Mouse (Mus musculus) limb, embryonic 11.5 days (tissue): ENCODE measurements around the gene Trip13. TPM values are rescaled to one million over a fixed set of nuclear protein-coding genes. Genes with fewer than 3 reads are reported as not detected.

Experiments used
- ATAC-seq: fragments of 200-750 bp; cut with Nextera tagmentation; 2 replicates; pipeline ENCODE4 v1.8.0; 2017; ENCODE audit warnings: low read depth; ENCODE audit not compliant: insufficient number of reproducible peaks, low FRiP score, low TSS enrichment
- DNase-seq: peaks from one replicate; pipeline ENCODE4 v3.0.0-alpha.2; 2015; ENCODE audit warnings: low spot score
- H3K27ac ChIP-seq: fragments of 300-500 bp; sonication (generic); replicated peaks from 2 replicates; pipeline ENCODE4 v1.5.1; 2014; ENCODE audit warnings: low read depth, mild to moderate bottlenecking, low read length
- H3K27me3 ChIP-seq: fragments of 300-500 bp; sonication (generic); 2 replicates; pipeline ENCODE4 v1.6.1; 2014; ENCODE audit warnings: mild to moderate bottlenecking, low read length, mixed read lengths; ENCODE audit not compliant: control insufficient read depth, insufficient read depth
- H3K36me3 ChIP-seq: fragments of 300-500 bp; sonication (generic); 2 replicates; pipeline ENCODE4 v1.6.1; 2014; ENCODE audit warnings: mild to moderate bottlenecking, low read length, moderate library complexity, mixed read lengths; ENCODE audit not compliant: control insufficient read depth, insufficient read depth
- H3K4me1 ChIP-seq: fragments of 300-500 bp; sonication (generic); 2 replicates; pipeline ENCODE4 v1.6.1; 2014; ENCODE audit warnings: low read length, mixed read lengths; ENCODE audit not compliant: control insufficient read depth, insufficient read depth
- H3K4me2 ChIP-seq: fragments of 300-500 bp; sonication (generic); 2 replicates; pipeline ENCODE4 v1.6.1; 2014; ENCODE audit warnings: low read depth, mild to moderate bottlenecking, moderate library complexity; ENCODE audit not compliant: severe bottlenecking
- H3K4me3 ChIP-seq: fragments of 300-500 bp; sonication (generic); 2 replicates; pipeline ENCODE4 v1.5.1; 2014; ENCODE audit warnings: low read depth, low read length
- H3K9ac ChIP-seq: fragments of 300-500 bp; sonication (generic); 2 replicates; pipeline ENCODE4 v1.6.1; 2014; ENCODE audit warnings: mild to moderate bottlenecking, low read length
- H3K9me3 ChIP-seq: fragments of 300-500 bp; sonication (generic); 2 replicates; pipeline ENCODE4 v1.6.1; 2016; ENCODE audit warnings: low read length; ENCODE audit not compliant: control insufficient read depth
- WGBS: fragments of 180-500 bp; shearing (Covaris S2); extraction: QIAGEN DNeasy Blood & Tissue Kit; methylation state at CpG from one replicate; pipeline ENCODE4 v1.1.7; 2014; 5-methylcytosine and 5-hydroxymethylcytosine counted together
- microRNA-seq: library from miRNA; unstranded; fragments of <30 nt; microRNA quantifications from one replicate; pipeline ENCODE4, GENCODE M21; 2016
- polyA plus RNA-seq: library from polyadenylated mRNA; unstranded; fragments of >200 nt; fragmentation: Nextera tagmentation; extraction: Ambion mirVana; gene quantifications from 2 replicates; pipeline ENCODE4 v1.2.1, GENCODE M21; 2014

The Trip13 gene
- polyA plus RNA-seq, 1 experiment from 2014 or later = 73.4 TPM

DNA sequence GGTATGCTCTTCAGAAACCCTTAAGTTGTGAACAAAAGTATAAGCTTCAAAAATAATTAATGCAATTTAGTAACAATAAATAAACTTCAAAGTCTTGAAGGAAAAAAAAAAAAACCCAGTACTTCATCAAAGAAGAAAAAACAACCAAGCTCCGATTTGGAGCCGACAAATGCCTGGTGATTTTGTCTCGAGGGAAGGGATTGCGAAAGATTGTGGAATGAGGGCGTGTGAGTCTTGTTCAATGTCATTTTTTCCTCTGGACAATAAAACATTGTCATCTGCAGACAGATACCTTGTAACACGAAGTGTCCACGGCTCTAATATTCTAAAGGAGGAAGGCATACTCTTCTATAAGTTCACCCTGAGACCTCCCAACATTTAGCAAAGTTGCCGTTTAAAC is 56.2 kb downstream of the Trip13 start:
- H3K4me1 ChIP-seq = peaks cover 3% of the 10 kb centered on the region
- H3K4me2 ChIP-seq = no peak overlapping the region
- H3K36me3 ChIP-seq = no peaks in the 10 kb centered on the region
- DNase-seq (no peak), ATAC-seq (no peak)
- no peak overlapping the region for H3K27ac ChIP-seq
- H3K9me3 ChIP-seq = no peaks in the 10 kb centered on the region
- no peak overlapping the region for H3K9ac ChIP-seq
- no peaks in the 10 kb centered on the region for H3K27me3 ChIP-seq
- 75% methylated on average over 8 of the region's 8 CpGs for WGBS
- H3K4me3 ChIP-seq = no peak overlapping the region

DNA sequence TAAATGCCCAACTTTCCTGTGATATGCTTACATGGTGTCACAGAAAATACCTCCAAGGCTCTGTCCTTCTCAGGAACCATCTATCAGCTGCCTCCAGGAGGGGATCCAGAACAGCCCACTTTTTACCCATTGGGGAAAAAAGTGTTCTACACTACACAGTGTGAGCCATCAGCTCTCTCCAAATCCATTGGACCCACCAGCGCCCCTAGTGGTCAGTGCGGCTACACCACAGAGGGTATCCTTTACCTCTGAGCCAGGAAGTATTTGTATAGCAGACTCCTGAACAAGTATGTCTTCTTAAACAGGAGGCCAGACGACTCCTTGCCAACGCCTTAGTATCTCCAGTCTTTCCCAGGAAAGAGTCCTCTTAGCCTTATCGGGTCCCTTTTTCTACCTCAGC is 57.8 kb downstream of the Trip13 start:
- DNase-seq (peak; percentile 41), ATAC-seq (no peak)
- H3K27me3 ChIP-seq = no peaks in the 10 kb centered on the region
- no peak overlapping the region for H3K4me3 ChIP-seq
- H3K9ac ChIP-seq = no peak overlapping the region
- WGBS = 81% methylated on average over 5 of the region's 5 CpGs
- H3K27ac ChIP-seq = no peak overlapping the region
- no peaks in the 10 kb centered on the region for H3K9me3 ChIP-seq
- H3K36me3 ChIP-seq = no peaks in the 10 kb centered on the region
- no peaks in the 10 kb centered on the region for H3K4me1 ChIP-seq
- H3K4me2 ChIP-seq = no peak overlapping the region

DNA sequence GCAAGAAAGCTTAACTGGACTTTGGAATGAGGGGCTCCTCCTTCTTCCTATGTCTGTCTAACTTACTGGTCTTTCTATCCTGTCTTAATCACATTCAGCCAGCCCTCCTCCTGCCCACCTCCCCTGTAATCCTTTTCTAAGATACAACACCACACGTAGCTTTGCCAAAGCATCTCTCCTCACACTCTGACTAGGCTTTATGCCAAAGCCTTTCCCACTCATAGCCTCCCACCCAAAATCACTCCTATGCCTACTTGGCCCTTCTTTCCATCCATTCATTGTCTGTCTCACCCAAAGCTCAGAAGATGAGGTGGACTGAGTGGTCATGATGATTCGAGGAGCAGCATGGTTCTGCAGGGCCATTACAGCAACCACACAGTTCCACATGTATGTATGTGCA is 65.4 kb downstream of the Trip13 start:
- Histone ChIP-seq H3K4me1 (no peaks in the 10 kb centered on the region), H3K4me3 (no peak overlapping the region), H3K36me3 (no peaks in the 10 kb centered on the region), H3K27ac (no peak overlapping the region), H3K9me3 (no peaks in the 10 kb centered on the region), H3K4me2 (no peak overlapping the region), H3K27me3 (no peaks in the 10 kb centered on the region), H3K9ac (no peak overlapping the region)
- WGBS = 90% methylated on average over 2 of the region's 2 CpGs
- no peak for DNase-seq
- ATAC-seq = no peak

Small RNA genes lying within 50 kb of the gene (microRNA-seq; reads per million reads assigned to microRNA genes)
- gene Gm25197 = not detected

Other genes with a start within 250 kb of the Trip13 start
- not detected in 2 replicates for gene Slc6a19, start 232.9 kb downstream of the Trip13 start, polyA plus RNA-seq
- gene Slc12a7, start 204.7 kb downstream of the Trip13 start, polyA plus RNA-seq = 49.1 and 50.8 TPM in 2 replicates
- gene Nkd2, start 90.2 kb downstream of the Trip13 start, polyA plus RNA-seq = 49.9 and 55.9 TPM in 2 replicates
- 60.0 and 66.8 TPM in 2 replicates for gene Brd9, start within 50 bp of the Trip13 start, polyA plus RNA-seq
- gene Zdhhc11, start 26.1 kb upstream of the Trip13 start, polyA plus RNA-seq = not detected in 2 replicates
- gene Tppp, start 71.6 kb upstream of the Trip13 start, polyA plus RNA-seq = 0.21 and 0.37 TPM in 2 replicates
- gene Cep72, start 124.5 kb upstream of the Trip13 start, polyA plus RNA-seq = 23.4 and 24.4 TPM in 2 replicates
- 0.04 TPM in 1 of 2 replicates, not detected in the other for gene Slc9a3, start 183.7 kb upstream of the Trip13 start, polyA plus RNA-seq